Mouse (Mus musculus) liver, embryonic 11.5 days (tissue): ENCODE data around the gene Nav2. TPM values are rescaled to one million over a fixed set of nuclear protein-coding genes. Genes with fewer than 3 reads are reported as not detected.

ENCODE experiments used
- ATAC-seq: fragments of 200-750 bp; cut with Nextera tagmentation; replicated peaks from 2 replicates; pipeline ENCODE4 v1.8.0; 2017; ENCODE audit warnings: moderate number of reproducible peaks, mild to moderate bottlenecking, moderate TSS enrichment, moderate library complexity; ENCODE audit not compliant: low FRiP score
- DNase-seq: peaks from one replicate; pipeline ENCODE4 v3.0.0-alpha.2; 2017; ENCODE audit warnings: low spot score
- H3K27ac ChIP-seq: fragments of 300-500 bp; sonication (generic); 2 replicates; pipeline ENCODE4 v1.5.1; 2014; ENCODE audit warnings: mild to moderate bottlenecking, low read depth, low read length, control low read depth
- H3K27me3 ChIP-seq: fragments of 300-500 bp; sonication (generic); replicated peaks from 2 replicates; pipeline ENCODE4 v1.6.1; 2014; ENCODE audit warnings: low read length, mixed read lengths; ENCODE audit not compliant: control insufficient read depth, insufficient read depth
- H3K36me3 ChIP-seq: fragments of 300-500 bp; sonication (generic); 2 replicates; pipeline ENCODE4 v1.6.1; 2014; ENCODE audit warnings: mild to moderate bottlenecking, low read length, moderate library complexity, mixed read lengths; ENCODE audit not compliant: control insufficient read depth, insufficient read depth
- H3K4me1 ChIP-seq: fragments of 300-500 bp; sonication (generic); replicated peaks from 2 replicates; pipeline ENCODE4 v1.6.1; 2014; ENCODE audit warnings: low read length, mixed read lengths; ENCODE audit not compliant: control insufficient read depth, insufficient read depth
- H3K4me2 ChIP-seq: fragments of 300-500 bp; sonication (generic); 2 replicates; pipeline ENCODE4 v1.6.1; 2014; ENCODE audit warnings: mild to moderate bottlenecking, control low read depth, moderate library complexity
- H3K4me3 ChIP-seq: fragments of 300-500 bp; sonication (generic); 2 replicates; pipeline ENCODE4 v1.5.1; 2014; ENCODE audit warnings: low read depth, low read length, control low read depth
- H3K9ac ChIP-seq: fragments of 300-500 bp; sonication (generic); 2 replicates; pipeline ENCODE4 v1.6.1; 2014; ENCODE audit warnings: low read depth, low read length, control low read depth
- H3K9me3 ChIP-seq: fragments of 300-500 bp; sonication (generic); 2 replicates; pipeline ENCODE4 v1.6.1; 2016; ENCODE audit warnings: low read length, inconsistent platforms, mixed read lengths; ENCODE audit not compliant: control insufficient read depth
- WGBS: fragments of 180-500 bp; shearing (Covaris S2); extraction: QIAGEN DNeasy Blood & Tissue Kit; methylation state at CpG from one replicate; pipeline ENCODE4 v1.1.7; 2014; 5-methylcytosine and 5-hydroxymethylcytosine counted together
- polyA plus RNA-seq: library from polyadenylated mRNA; unstranded; fragments of >200 nt; fragmentation: Nextera tagmentation; extraction: Ambion mirVana; gene quantifications from 2 replicates; pipeline ENCODE4 v1.2.1, GENCODE M21; 2014

The Nav2 gene
- 6.2 TPM in 2 replicates for polyA plus RNA-seq

DNA sequence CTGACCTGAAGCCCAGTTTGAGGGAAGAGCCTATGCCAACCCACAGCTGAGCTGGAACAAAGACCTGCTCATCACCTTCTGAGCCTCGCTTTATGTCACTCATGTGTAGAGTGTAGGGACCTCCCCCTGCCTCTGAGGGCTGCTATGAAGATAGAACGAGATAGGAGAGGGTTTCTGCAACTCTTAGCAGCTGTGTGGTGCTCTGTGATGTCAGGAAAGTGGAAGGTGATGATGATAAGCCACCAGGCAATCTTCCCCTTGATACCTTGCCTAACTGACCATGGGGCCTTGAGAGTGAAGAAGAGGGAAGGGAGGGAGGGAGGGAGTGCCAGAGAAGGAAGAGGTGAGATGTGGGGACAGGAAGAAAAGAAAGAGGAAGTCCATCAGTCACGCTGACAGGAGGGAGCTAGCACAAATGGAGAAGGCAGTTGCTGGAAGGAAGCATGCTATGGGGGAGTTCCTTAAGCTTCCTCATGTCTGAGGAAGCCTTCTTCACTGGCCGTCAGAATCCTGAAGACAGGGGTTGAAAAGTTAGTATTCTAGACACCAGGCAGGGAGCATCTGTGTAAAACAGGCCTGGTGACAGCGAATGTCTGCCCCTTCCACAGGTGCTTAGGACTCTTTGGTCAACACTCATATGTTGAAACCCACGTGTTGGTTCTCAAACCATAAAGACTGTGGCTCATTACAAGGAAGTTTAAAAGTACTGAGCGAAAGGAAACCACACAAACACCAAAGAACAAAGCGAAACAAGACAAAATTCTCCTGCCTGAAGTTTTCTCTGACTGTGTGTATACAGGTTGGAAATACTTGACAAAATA, at the start of gene Nav2:
TSS of gene Nav2 (plus strand) at position 196 of the 821 bp plus-strand sequence.
- Histone ChIP-seq H3K9ac (no peak within 1 kb of the TSS), H3K36me3 (no peaks in the 10 kb centered on the region), H3K4me3 (no peak within 1 kb of the TSS), H3K4me1 (peaks cover 6% of the 10 kb centered on the region), H3K27me3 (no peaks in the 10 kb centered on the region), H3K4me2 (no peak within 1 kb of the TSS), H3K9me3 (no peaks in the 10 kb centered on the region), H3K27ac (no peak within 1 kb of the TSS; the same call in 1 of the 2 replicates)
- ATAC-seq (0 out of 2 replicates have a peak, but pooled peaks have one; percentile 41), DNase-seq (no peak)
- WGBS: 34% methylated on average over 8 of the region's 8 CpGs

DNA sequence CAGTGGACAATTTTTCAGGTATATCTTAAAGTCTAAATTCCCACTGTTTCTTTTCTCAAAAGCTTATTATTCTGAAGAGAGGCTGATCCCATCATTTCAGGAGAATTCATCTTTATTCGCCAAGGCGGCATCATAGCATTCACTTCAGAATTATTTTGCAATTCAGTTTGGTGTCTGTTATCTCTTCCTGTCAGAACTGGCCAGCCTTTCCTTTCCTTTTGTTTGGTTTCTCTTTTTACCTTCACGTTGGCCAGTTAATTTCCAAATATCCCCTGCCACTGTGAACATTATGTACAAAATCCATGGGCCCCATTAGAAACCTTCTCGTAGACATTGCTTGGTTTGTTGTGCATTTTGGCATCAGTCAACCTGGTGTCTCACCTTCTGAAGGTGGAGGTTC, 49.2 kb upstream of the Nav2 start:
- no peak overlapping the region for H3K4me2 ChIP-seq
- ATAC-seq (no peak), DNase-seq (no peak)
- WGBS: 48% methylated on average over 4 of the region's 4 CpGs
- H3K27me3 ChIP-seq: no peaks in the 10 kb centered on the region
- H3K36me3 ChIP-seq: no peaks in the 10 kb centered on the region; the same call in 1 of the 2 replicates
- peaks cover 3% of the 10 kb centered on the region; the same call in 1 of the 2 replicates for H3K4me1 ChIP-seq
- no peak overlapping the region for H3K27ac ChIP-seq
- H3K4me3 ChIP-seq: no peak overlapping the region
- H3K9ac ChIP-seq: no peak overlapping the region
- no peaks in the 10 kb centered on the region for H3K9me3 ChIP-seq

DNA sequence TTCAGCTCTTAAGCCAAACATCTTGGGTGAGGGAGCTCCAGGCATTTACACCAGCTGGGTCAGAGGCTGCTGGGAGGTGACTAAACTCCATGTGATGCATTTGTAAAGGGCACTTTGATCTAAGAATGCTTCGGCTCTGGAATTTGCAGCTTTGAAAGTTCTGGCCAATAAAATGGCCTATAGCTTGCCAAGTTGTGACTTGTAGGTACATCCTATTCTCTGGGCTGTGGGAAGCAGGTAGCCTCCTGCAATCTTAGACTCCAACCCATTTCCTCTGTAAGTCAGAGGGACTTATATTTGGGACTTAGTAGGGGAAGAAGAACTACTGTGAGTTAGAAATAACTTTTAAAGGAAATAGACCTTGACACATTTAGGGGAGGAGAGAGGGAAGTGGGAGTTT, 47.6 kb upstream of the Nav2 start:
- H3K4me3 ChIP-seq: no peak overlapping the region
- no peak overlapping the region for H3K4me2 ChIP-seq
- no peak for ATAC-seq
- peaks cover 4% of the 10 kb centered on the region; the same call in 1 of the 2 replicates for H3K4me1 ChIP-seq
- 64% methylated on average over 1 of the region's 1 CpGs for WGBS
- no peak for DNase-seq
- H3K9ac ChIP-seq: no peak overlapping the region
- no peak overlapping the region for H3K27ac ChIP-seq
- no peaks in the 10 kb centered on the region for H3K27me3 ChIP-seq
- H3K36me3 ChIP-seq: peaks cover 7% of the 10 kb centered on the region
- no peaks in the 10 kb centered on the region for H3K9me3 ChIP-seq

DNA sequence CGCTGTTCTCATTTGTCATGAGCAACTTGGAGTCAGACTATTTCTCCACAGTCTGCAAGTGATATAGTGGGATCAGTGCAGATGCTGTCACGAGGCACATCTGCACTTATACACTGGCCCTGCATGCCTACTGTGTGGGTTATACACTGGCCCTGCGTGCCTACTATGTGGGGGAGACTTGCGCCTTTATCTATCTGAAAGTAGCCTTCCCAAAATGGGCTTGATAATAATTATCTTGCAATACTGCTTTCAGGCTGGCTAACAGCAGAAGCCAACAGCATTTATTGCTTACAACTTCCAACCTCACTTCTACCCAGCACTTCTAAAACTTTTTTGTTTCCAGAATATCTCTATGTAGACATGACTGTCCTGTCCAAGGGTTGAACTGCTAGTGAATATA, 46.7 kb upstream of the Nav2 start:
- Histone ChIP-seq H3K4me3 (no peak overlapping the region), H3K27ac (no peak overlapping the region), H3K27me3 (no peaks in the 10 kb centered on the region), H3K4me1 (peaks cover 4% of the 10 kb centered on the region; the same call in 1 of the 2 replicates), H3K4me2 (no peak overlapping the region), H3K9me3 (no peaks in the 10 kb centered on the region), H3K9ac (no peak overlapping the region), H3K36me3 (peaks cover 9% of the 10 kb centered on the region)
- no peak for ATAC-seq
- WGBS: 80% methylated on average over 4 of the region's 4 CpGs
- no peak for DNase-seq

DNA sequence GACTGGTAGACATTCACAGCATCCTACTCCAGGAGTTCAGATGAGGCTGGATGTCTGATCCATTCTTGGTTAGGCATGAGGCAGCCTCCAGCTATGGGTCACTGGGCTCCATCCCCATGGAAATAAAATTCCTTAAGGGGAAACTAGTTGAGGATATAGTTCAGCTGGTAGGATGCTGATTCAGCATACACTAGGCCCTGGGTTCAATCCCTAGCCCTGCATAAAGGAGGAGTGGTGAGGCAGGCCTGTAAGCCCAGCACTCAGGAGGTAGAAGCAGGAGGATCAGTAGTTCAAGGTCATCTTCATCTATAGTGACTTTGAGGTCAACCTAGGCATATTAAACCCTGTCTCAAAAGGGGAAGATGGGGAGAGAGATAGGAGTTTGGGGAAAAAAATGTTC, 44.3 kb upstream of the Nav2 start:
- Histone ChIP-seq H3K4me1 (peaks cover 4% of the 10 kb centered on the region; the same call in 1 of the 2 replicates), H3K36me3 (peaks cover 29% of the 10 kb centered on the region), H3K27me3 (no peaks in the 10 kb centered on the region), H3K27ac (no peak overlapping the region), H3K9ac (no peak overlapping the region), H3K9me3 (no peaks in the 10 kb centered on the region), H3K4me3 (no peak overlapping the region), H3K4me2 (no peak overlapping the region)
- DNase-seq: no peak
- no peak for ATAC-seq

DNA sequence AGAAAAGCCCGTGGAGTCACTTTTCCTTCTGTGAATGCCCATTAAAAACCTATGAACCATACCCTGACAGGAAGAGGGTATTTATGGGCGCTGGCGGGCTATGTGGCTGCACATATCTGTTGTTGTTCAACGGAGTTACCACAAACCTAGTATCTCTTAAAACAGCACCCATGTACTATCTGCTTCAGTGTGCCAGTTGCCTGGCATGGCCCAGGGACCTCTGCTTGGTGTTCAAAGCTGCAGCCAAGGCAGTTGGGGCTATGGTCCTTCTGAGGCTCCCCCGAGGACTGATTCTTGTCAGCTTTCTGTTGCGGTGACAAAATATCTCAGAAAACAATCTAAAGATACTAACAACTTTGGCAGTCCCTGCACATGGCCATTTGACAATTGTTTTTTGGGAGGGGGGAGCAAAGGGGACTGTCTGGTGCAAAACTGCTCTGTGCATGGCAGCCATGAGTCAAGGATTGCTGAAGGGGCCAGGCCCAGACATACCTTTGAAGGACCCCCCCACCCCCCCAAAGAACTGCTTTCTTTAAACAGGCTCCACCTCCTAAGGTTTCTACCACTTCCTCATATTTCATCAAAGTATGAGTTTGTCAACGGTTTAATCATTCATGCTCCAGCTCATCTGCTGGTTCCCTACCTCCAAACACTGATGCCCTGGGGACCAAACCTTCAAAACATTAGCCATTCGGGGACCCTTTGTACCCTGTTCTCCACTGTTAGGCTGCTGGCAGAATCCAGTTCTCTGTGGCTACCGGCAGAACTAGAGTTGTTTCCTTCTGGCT, 43.7 kb upstream of the Nav2 start:
- Histone ChIP-seq H3K4me2 (no peak overlapping the region), H3K36me3 (peaks cover 34% of the 10 kb centered on the region), H3K9me3 (no peaks in the 10 kb centered on the region), H3K4me1 (peaks cover 4% of the 10 kb centered on the region; the same call in 1 of the 2 replicates), H3K9ac (no peak overlapping the region), H3K4me3 (no peak overlapping the region), H3K27me3 (no peaks in the 10 kb centered on the region), H3K27ac (no peak overlapping the region)
- 66% methylated on average over 9 of the region's 9 CpGs for WGBS
- no peak for DNase-seq
- ATAC-seq: no peak

DNA sequence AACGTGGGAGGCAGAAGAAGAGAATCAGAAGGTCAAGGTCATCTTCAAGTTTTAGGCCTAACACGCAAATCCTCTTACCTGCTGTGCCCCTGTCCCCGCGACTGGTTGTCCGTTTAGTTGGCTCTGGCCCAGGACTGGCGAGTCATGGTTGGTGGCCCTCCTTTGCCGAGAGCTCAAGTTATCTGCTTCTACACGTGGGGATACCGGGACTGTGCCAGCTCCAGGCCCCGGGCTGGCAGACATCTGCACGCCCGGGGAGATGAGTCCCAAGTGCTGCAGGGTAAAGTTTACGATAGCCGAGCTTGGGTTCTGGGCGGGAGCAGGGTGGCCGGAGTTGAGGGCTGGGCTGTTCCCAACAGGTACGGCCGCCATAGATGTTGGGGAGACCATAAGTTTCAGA, 40.9 kb upstream of the Nav2 start:
- Histone ChIP-seq H3K4me1 (0 out of 2 replicates have a peak, but pooled peaks cover 2% of the 10 kb centered on the region), H3K9me3 (no peaks in the 10 kb centered on the region), H3K4me3 (no peak overlapping the region), H3K9ac (no peak overlapping the region), H3K36me3 (peaks cover 62% of the 10 kb centered on the region), H3K27me3 (no peaks in the 10 kb centered on the region), H3K27ac (no peak overlapping the region), H3K4me2 (no peak overlapping the region)
- ATAC-seq: no peak
- no peak for DNase-seq
- WGBS: 90% methylated on average over 18 of the region's 18 CpGs

DNA sequence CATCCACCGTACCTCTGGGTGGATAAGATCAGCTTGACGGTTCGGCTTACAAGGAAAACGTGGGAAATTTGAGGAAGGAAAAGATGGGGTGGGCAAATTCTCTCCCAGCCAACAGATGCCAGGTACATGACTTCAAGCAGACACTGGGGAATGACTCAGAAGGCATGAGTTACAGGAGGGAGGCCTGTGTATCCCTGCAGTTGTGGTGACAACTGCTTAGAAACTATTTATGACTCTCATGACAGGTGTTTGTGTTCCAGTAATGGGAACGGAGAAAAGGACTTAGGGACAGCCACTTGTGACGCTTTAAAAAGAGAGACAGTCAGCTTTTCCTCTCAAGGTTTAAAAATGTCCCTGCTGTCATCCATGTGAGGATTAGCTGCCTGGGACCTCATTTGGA, 38.4 kb upstream of the Nav2 start:
- Histone ChIP-seq H3K4me3 (no peak overlapping the region), H3K4me1 (0 out of 2 replicates have a peak, but pooled peaks cover 2% of the 10 kb centered on the region), H3K27me3 (no peaks in the 10 kb centered on the region), H3K9ac (no peak overlapping the region), H3K4me2 (no peak overlapping the region), H3K27ac (no peak overlapping the region), H3K9me3 (no peaks in the 10 kb centered on the region), H3K36me3 (peaks cover 82% of the 10 kb centered on the region)
- 85% methylated on average over 6 of the region's 6 CpGs for WGBS
- ATAC-seq (no peak), DNase-seq (no peak)
